Mouse (Mus musculus): Measurements from ENCODE around the gene Mbd3.
A peak's percentile ranks its signal among the peaks of the same experiment; 100 is the strongest.

Gene Mbd3

GRCm38 (mm10) chr10:80399191-80399972, at the start of gene Mbd3:
TSS of gene Mbd3 (minus strand) at chr10:80399550.
- peak; percentile 99 for DNase-seq (ENCODE audit: low read depth, low spot score)

DNA sequence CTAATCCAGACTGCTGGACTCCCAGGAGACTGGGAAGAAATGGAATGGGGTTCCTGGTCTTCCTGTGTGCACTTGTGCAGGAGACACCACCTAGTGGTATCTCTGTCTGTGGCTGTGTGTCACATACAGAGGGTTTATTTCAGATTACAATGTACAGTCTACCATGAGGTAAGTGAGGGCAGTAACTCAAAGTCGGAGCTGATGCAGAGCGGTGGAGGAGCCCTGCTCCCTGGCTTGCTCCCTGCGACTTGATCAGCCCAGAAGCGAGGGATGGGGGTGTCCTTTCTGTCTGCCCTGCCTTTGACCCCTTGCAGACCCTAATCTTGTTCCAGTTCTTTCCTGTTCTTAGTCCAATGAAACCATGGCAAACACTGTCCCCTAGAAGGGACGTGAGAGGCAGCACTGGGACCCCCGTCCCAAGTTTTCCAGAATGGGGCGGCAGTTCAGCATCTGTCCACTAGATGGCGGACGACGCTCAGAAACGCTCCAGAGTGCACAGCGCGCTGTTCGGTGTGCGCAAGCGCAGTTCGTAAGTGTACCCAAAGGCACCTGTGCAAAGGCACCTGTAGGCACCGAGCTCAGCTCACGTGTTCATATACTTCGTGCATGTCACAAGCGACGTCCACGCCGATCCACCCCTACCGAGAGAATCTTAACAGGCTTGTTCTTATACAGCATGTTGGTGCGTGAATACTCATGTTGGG, 46.7 kb upstream of the Mbd3 start:
- peak; percentile 71 for DNase-seq (ENCODE audit: low read depth, low spot score)

- no peak for DNase-seq (ENCODE audit: low read depth, low spot score)
Observed at GRCm38 (mm10) chr10:80445052-80445451, 45.7 kb upstream of the Mbd3 start.

DNA sequence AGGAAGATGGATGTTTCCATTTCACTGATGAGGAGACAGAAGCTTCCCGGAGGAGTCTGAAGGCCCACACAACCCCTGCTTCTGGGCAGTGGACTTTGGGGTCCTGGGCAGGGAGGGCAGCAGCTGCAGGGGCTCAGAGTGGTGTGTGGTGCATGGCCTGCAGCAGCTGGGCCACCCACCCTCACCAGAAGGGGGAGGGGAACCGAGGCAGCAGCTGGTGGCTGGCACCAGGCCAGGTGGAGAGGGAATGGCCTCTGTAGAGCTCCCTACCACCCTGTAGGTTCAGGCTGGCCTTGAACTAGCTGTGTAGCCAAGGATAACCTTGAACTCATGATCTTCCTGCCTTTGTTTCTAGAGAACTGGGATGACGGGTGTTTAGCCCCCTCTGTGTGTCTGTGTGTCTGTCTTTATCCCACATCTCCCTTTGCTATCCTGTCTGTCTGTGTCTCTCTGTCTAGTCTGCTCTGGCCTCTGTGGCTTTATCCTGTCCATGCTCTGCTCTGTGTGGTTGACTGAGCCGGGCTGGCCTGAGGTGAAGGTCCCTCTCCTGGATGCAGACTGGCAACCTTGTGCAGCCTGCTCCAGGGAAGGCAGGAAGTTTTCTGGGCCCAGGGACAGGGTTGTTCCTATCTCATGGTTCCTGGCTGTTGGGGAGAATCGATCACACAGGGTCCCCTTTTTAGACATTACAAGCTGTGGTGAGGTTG, 45.1 kb upstream of the Mbd3 start:
- DNase-seq (ENCODE audit: low read depth, low spot score), result no peak

DNA sequence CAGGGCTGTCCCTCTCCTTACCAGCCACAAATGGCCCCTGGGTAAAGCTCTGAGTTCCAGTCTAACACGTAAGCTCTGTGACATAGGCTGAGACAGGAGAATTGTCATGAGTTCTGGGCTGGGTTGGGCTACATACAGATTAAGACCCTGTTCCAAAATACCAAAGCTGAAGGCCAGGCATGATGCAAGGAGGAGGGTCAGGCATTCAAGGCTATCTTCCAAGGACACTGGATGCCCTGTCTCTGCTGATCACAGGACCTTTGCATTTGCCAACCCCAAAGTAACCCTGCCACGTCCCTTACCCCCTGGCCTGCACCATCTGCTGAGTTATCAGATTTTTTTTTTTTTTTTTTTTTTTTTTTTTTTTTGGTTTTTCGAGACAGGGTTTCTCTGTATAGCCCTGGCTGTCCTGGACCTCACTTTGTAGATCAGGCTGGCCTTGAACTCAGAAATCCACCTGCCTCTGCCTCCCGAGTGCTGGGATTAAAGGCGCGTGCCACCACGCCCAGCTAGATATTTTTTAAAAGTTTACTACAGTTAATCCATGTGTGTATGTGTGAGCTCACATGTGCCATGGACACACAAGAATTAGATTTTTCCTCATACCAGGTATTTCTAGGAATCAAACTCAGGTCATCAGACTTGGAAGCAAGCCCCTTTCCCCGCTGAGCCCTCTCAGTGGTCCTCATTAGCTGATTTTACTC, 44.4 kb upstream of the Mbd3 start:
- DNase-seq (ENCODE audit: low read depth, low spot score), result no peak

DNA sequence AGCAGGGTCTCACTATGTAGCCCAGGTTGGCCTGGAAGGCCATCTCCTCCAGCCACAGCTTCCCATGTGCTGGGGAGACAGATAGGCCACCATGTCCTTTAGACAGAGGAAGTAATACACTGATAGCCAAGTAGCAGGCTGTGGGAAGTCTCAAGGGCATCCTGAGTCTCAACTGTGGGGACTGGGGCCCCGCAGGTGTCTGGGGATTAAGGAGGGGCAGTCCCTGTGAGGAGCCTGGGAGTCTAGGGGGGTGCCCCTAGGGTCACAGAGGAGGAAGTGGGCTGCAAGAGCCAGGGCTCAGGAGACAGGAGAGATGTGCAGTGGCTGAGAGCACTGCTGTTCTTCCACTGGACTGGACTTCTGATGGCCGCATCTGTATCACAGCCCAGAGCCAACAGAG, 43.6 kb upstream of the Mbd3 start:
- no peak for DNase-seq (ENCODE audit: low read depth, low spot score)

DNA sequence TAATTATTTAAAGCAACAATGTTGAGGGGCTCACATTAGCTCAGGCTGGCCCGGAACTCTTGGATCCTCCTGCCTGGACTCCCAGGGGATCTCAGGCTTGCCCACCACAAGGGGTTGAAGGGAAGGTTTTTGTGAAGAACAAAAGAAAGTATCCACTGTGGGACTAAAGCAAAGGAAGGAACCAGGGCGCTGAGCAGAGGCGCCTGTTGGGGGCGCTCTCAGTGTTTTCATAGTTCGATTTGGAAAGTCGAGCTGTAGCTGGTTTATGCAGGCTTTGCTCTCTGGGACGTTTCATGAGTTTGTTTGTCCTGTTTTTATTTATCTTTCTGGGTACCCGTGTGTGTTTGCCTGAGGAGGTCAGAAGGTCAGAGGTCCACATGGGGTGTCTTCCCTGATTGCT, 42.2 kb upstream of the Mbd3 start:
- DNase-seq (ENCODE audit: low read depth, low spot score), result no peak

- DNase-seq (ENCODE audit: low read depth, low spot score), result no peak
Observed at GRCm38 (mm10) chr10:80440031-80440430, 40.7 kb upstream of the Mbd3 start.

- no peak for DNase-seq (ENCODE audit: low read depth, low spot score)
Observed at GRCm38 (mm10) chr10:80437973-80438372, 38.6 kb upstream of the Mbd3 start.

DNA sequence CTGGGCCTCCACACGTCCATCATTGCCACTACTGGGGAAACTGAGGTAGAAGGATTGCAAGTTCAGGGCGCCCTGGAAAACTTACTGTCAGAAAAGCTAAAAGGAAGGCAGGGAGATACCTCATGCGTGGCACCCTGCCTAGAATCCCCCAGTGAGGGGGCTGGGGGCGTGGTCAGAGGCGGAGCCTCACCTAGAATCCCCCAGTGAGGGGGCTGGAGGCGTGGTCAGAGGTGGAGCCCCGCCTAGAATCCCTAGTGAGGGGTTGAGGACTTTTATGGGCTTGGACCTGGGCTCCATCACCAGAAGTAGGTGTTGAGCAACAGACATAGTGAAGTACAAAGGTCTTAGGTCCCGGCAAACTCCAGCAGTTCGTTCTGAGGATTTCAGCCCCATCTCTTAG, 36.9 kb upstream of the Mbd3 start:
- no peak for DNase-seq (ENCODE audit: low read depth, low spot score)

GRCm38 (mm10) chr10:80435764-80436163, 36.4 kb upstream of the Mbd3 start:
- no peak for DNase-seq (ENCODE audit: low read depth, low spot score)

- DNase-seq (ENCODE audit: low read depth, low spot score), result no peak
Observed at GRCm38 (mm10) chr10:80434823-80435222, 35.5 kb upstream of the Mbd3 start.

- no peak for DNase-seq (ENCODE audit: low read depth, low spot score)
Observed at GRCm38 (mm10) chr10:80434233-80434592, 34.9 kb upstream of the Mbd3 start.

DNA sequence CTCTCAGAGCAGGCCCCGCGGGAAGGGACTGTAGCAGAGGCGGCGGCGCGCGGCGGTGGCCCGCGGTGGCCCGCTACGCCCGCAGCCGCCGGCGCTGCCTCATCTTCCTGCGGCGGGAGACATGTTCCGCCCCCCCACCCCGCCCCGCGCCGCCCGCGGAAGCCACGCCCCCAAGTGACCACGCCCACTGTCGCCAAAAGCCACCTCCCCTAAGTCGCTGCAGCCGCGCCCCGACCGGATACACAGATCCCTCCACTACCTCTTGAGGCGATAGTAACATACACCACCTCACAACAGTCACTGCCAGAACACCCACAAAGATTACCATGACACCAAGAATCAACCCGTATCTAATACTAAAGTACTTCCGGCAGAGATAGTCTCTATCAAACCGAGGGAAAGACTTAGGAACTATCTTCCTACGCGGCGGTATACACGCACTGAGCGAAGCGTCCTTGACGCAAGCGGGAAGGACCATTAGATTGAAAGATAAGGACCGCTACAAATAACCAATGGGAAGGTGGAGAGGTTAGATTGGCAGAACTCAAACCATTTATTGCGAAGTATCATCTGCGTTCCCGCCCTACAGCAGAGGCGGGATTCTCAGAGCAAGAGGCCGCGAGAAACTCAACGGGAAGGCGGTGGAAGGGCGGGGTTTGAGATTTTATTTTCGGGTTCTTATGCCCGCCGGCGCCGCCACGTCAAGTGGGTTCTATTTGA, 34.3 kb upstream of the Mbd3 start, which contains the start of gene Tcf3:
Tcf3 (minus strand) TSS at position 135 of the 720 bp plus-strand sequence.
- peak; percentile 97 for DNase-seq (ENCODE audit: low read depth, low spot score)

DNA sequence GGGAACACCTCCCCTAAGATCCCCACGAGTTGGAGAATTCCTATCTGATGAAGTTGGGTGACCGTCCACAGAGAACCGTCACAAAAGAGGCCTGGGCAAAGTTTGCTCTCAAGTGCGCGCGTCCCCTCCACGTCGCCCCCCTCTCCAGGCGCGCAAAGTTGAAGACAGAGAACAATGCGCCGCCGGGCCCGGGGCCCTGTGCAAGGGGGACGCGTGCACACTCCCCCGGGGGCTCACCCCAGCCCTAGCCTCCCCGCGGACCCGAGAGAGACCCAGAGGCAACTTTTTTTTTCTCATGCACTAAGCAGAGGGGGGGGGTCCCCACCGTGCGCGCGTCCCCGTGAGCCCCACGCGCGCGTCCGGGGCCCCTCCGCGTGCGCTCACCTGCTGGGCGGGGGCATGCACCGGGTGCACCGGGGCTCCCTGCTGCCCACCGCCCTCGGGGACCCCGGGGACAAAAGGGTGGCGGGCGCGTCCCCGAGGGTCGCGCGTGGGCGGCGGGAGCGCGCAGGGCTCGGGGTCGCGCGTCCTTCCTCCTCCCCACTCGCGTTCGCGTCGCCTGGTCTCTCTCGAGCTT, 33.7 kb upstream of the Mbd3 start:
- no peak for DNase-seq (ENCODE audit: low read depth, low spot score)

DNA sequence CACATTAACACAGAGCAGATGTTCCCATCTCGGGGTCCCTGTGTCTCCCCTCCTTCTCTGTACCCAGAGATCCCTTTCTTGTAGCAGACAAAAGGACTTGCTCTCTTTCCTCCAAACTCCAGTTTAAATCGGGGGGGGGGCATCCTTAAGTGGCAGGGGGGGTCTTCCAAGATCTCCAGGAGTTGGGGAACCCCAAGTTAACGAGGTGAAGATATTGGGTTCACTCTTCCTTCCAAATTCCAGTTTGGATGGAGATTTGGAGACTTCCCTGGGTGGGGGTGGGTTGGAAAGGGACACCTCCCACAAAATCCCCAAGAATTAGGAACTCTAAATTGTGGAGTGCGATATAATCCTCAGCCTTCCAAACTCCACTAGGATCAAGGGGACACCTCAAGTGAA, 33.0 kb upstream of the Mbd3 start:
- DNase-seq (ENCODE audit: low read depth, low spot score), result no peak

GRCm38 (mm10) chr10:80431570-80432386, 32.4 kb upstream of the Mbd3 start:
- no peak for DNase-seq (ENCODE audit: low read depth, low spot score)

- DNase-seq (ENCODE audit: low read depth, low spot score), result no peak
Observed at GRCm38 (mm10) chr10:80430375-80430980, 31.1 kb upstream of the Mbd3 start.

DNA sequence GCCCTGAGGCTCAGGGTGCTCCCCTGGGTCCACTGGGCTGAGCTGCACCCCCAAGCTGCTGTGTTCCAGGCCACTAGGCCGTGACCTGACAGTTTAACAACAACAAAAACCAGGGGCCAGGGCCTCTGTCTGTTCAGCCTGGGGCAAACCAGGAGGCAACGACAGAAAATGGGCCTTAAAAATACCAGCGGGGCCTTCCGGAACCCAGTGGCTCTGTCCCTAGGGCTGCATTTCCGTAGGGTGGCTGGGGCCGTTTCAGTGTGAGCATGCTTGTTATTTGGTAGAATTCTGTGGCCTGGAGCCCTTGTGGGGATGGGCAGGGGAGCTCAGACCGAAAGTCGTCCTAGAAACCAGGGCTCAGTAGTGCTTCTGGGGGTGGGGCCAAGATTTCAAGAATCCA, 30.4 kb upstream of the Mbd3 start:
- no peak for DNase-seq (ENCODE audit: low read depth, low spot score)

GRCm38 (mm10) chr10:80425041-80425440, 25.7 kb upstream of the Mbd3 start:
- DNase-seq (ENCODE audit: low read depth, low spot score), result no peak
